20 mouse cellular contexts compared by ENCODE assay signal in genomic region chr1:188945326-188945725, GRCm38 (mm10).
A peak's percentile ranks its signal among the peaks of the same experiment; 100 is the strongest.
DNase-seq lines count a peak whose midpoint lies in the region; ATAC-seq and TF ChIP-seq lines count a peak whose summit lies in the region.
"Had no signal": no experiment of that assay in that cellular context is flagged by ENCODE, and none has a peak within 500 bp of the region (broad histone marks: within the 10 kb centered on the region; RNA-seq: fewer than 3 reads in every experiment).

No protein-coding gene starts in this region.

- no peak for TF ChIP-seq CTCF in lung, embryonic 14.5 days (IDR thresholded peaks at IDR 0.05; ENCODE audit: low read depth)
- no peak for TF ChIP-seq CTCF in stomach, postnatal 0 days (IDR thresholded peaks at IDR 0.05; ENCODE audit: low read depth)

- no peak for ATAC-seq in lung, embryonic 14.5 days (ENCODE audit: insufficient read depth)
- no peak for ATAC-seq in stomach, postnatal 0 days (ENCODE audit: low FRiP score, low TSS enrichment)
- no peak for ATAC-seq in intestine, embryonic 16.5 days
- ATAC-seq: forebrain, embryonic 14.5 days; liver, postnatal 0 days had no signal

- H3K4me2 ChIP-seq in lung, embryonic 14.5 days: peak overlapping the region; percentile 16; the same call in 1 of the 2 replicates
- no peak overlapping the region for H3K4me2 ChIP-seq in stomach, postnatal 0 days (replicated peaks; ENCODE audit: low read depth)
- H3K4me2 ChIP-seq in intestine, embryonic 16.5 days (ENCODE audit: low read depth, low read length): no peak overlapping the region
- H3K4me2 ChIP-seq: hindbrain, embryonic 15.5 days had no signal

- no peak for TF ChIP-seq EP300 in stomach, postnatal 0 days (optimal IDR thresholded peaks at IDR 0.05)

- peaks cover 3% of the 10 kb centered on the region; the same call in 1 of the 2 replicates for H3K4me1 ChIP-seq in lung, embryonic 14.5 days (ENCODE audit: insufficient read depth)
- H3K4me1 ChIP-seq in stomach, postnatal 0 days (replicated peaks; ENCODE audit: control insufficient read depth, insufficient read depth): no peaks in the 10 kb centered on the region
- no peaks in the 10 kb centered on the region; the same call in 1 of the 2 replicates for H3K4me1 ChIP-seq in intestine, embryonic 16.5 days (ENCODE audit: control insufficient read depth, insufficient read depth, low read length)

- H3K9ac ChIP-seq in lung, embryonic 14.5 days: no peak overlapping the region
- H3K9ac ChIP-seq in stomach, postnatal 0 days (ENCODE audit: low read length): no peak overlapping the region
- no peak overlapping the region for H3K9ac ChIP-seq in intestine, embryonic 16.5 days (ENCODE audit: low read depth, low read length)
- H3K9ac ChIP-seq: hindbrain, embryonic 15.5 days; liver, postnatal 0 days had no signal

- no peaks in the 10 kb centered on the region for H3K36me3 ChIP-seq in lung, embryonic 14.5 days (ENCODE audit: insufficient read depth)
- H3K36me3 ChIP-seq in stomach, postnatal 0 days (ENCODE audit: control insufficient read depth, insufficient read depth, low read length): no peaks in the 10 kb centered on the region
- no peaks in the 10 kb centered on the region for H3K36me3 ChIP-seq in intestine, embryonic 16.5 days (ENCODE audit: control insufficient read depth, insufficient read depth, low read length)
- H3K36me3 ChIP-seq: G1E; heart, embryonic 10.5 days; hindbrain, embryonic 15.5 days had no signal

- H3K9me3 ChIP-seq in lung, embryonic 14.5 days (ENCODE audit: low read depth, low read length): no peaks in the 10 kb centered on the region
- H3K9me3 ChIP-seq in stomach, postnatal 0 days (ENCODE audit: control insufficient read depth, low read length): no peaks in the 10 kb centered on the region
- H3K9me3 ChIP-seq in intestine, embryonic 16.5 days (ENCODE audit: control insufficient read depth, low read length): no peaks in the 10 kb centered on the region
- H3K9me3 ChIP-seq: heart, embryonic 10.5 days; hindbrain, embryonic 15.5 days had no signal

- H3K4me3 ChIP-seq in lung, embryonic 14.5 days (ENCODE audit: low read depth, low read length): no peak overlapping the region
- no peak overlapping the region for H3K4me3 ChIP-seq in stomach, postnatal 0 days (ENCODE audit: low read depth, low read length)
- H3K4me3 ChIP-seq in intestine, embryonic 16.5 days (ENCODE audit: low read length): no peak overlapping the region
- H3K4me3 ChIP-seq: gastrocnemius, adult 2 months; heart, embryonic 10.5 days; hindbrain, embryonic 15.5 days had no signal

- H3K27ac ChIP-seq in lung, embryonic 14.5 days (ENCODE audit: low read depth): no peak overlapping the region
- no peak overlapping the region for H3K27ac ChIP-seq in stomach, postnatal 0 days (replicated peaks)
- H3K27ac ChIP-seq in intestine, embryonic 16.5 days (ENCODE audit: low read length): no peak overlapping the region
- H3K27ac ChIP-seq: gastrocnemius, adult 2 months; heart, embryonic 10.5 days; hindbrain, embryonic 15.5 days had no signal

- 14% methylated on average over 8 of the region's 8 CpGs for WGBS in lung, embryonic 14.5 days
- 11% methylated on average over 8 of the region's 8 CpGs for WGBS in stomach, postnatal 0 days
- 13% methylated on average over 8 of the region's 8 CpGs for WGBS in intestine, embryonic 16.5 days

- H3K27me3 ChIP-seq in lung, embryonic 14.5 days (ENCODE audit: insufficient read depth, low read length): no peaks in the 10 kb centered on the region
- H3K27me3 ChIP-seq in stomach, postnatal 0 days (ENCODE audit: control insufficient read depth, insufficient read depth, low read length): no peaks in the 10 kb centered on the region
- no peaks in the 10 kb centered on the region for H3K27me3 ChIP-seq in intestine, embryonic 16.5 days (replicated peaks; ENCODE audit: control insufficient read depth, insufficient read depth, low read length)
- H3K27me3 ChIP-seq: hindbrain, embryonic 15.5 days had no signal

- DNase-seq in lung, embryonic 14.5 days: peak; percentile 39
- no peak for DNase-seq in lung, postnatal 14 days
- DNase-seq in 3T3-L1 (ENCODE audit: low read depth, low spot score) (peak; percentile 41), ZHBTc4 (ENCODE audit: low read depth, low spot score) (peak; percentile 53)
- DNase-seq in stomach, postnatal 0 days (ENCODE audit: low spot score): peak; percentile 23
- DNase-seq in urinary bladder, postnatal 4 days (ENCODE audit: low spot score in 2 of 2): no peak
- DNase-seq in urinary bladder, postnatal 10 days (ENCODE audit: low spot score): no peak
- DNase-seq: adrenal gland, postnatal 14 days; cerebellum, adult 2 months; cerebellum, postnatal 25 days; gastrocnemius, adult 2 months; kidney, postnatal 4 days; layer of hippocampus, adult 9-11 months; liver, postnatal 0 days; midbrain, embryonic 14.5 days had no signal

Comparison
In these comparisons a context has a peak if more than half of its experiments do, and no peak if none do; other contexts are left out.
1. DNase-seq: peak in lung, embryonic 14.5 days (single experiment), 3T3-L1 (single experiment), ZHBTc4 (single experiment) and stomach, postnatal 0 days (single experiment); none in lung, postnatal 14 days (single experiment), urinary bladder, postnatal 4 days (0 of 2) and urinary bladder, postnatal 10 days (single experiment).